Mouse (Mus musculus): ENCODE data around the gene Glcci1. TPM values are rescaled to one million over a fixed set of nuclear protein-coding genes. Genes with fewer than 3 reads are reported as not detected.

The Glcci1 gene
- polyA plus RNA-seq, 1 experiment from 2014 or later, result 16.3 TPM

GRCm38 (mm10) chr6:8628226-8628625, 118.8 kb downstream of the Glcci1 start:
- Histone ChIP-seq H3K9me3 (replicated peaks) (no peaks in the 10 kb centered on the region), H3K27me3 (ENCODE audit: low read depth, poor library complexity, severe bottlenecking) (no peaks in the 10 kb centered on the region), H3K27ac (no peak overlapping the region), H3K36me3 (no peaks in the 10 kb centered on the region), H3K4me1 (no peaks in the 10 kb centered on the region), H3K4me3 (no peak overlapping the region)
- no peak for DNase-seq (ENCODE audit: low spot score)
- WGBS, result 93% methylated on average over 8 of the region's 8 CpGs

GRCm38 (mm10) chr6:8628715-8629267, 119.4 kb downstream of the Glcci1 start:
- H3K4me3 ChIP-seq, result no peak overlapping the region
- H3K36me3 ChIP-seq, result no peaks in the 10 kb centered on the region
- H3K27ac ChIP-seq, result no peak overlapping the region
- no peaks in the 10 kb centered on the region for H3K9me3 ChIP-seq (replicated peaks)
- no peak for DNase-seq (ENCODE audit: low spot score)
- H3K4me1 ChIP-seq, result no peaks in the 10 kb centered on the region
- H3K27me3 ChIP-seq (ENCODE audit: low read depth, poor library complexity, severe bottlenecking), result no peaks in the 10 kb centered on the region
- WGBS, result 86% methylated on average over 7 of the region's 7 CpGs

GRCm38 (mm10) chr6:8630531-8630930, 121.1 kb downstream of the Glcci1 start:
- H3K27ac ChIP-seq, result no peak overlapping the region

GRCm38 (mm10) chr6:8631362-8631761, 122.0 kb downstream of the Glcci1 start:
- no peak overlapping the region for H3K27ac ChIP-seq
- H3K27me3 ChIP-seq (ENCODE audit: low read depth, poor library complexity, severe bottlenecking), result no peaks in the 10 kb centered on the region
- H3K9me3 ChIP-seq (replicated peaks), result no peaks in the 10 kb centered on the region
- no peak for DNase-seq (ENCODE audit: low spot score)
- H3K4me1 ChIP-seq, result no peaks in the 10 kb centered on the region; the same call in 1 of the 2 replicates
- no peak overlapping the region for H3K4me3 ChIP-seq
- WGBS, result 83% methylated on average over 8 of the region's 8 CpGs
- H3K36me3 ChIP-seq, result no peaks in the 10 kb centered on the region

More at GRCm38 (mm10) chr6:8630531-8630930, 121.1 kb downstream of the Glcci1 start:
- 89% methylated on average over 7 of the region's 7 CpGs for WGBS
- Histone ChIP-seq H3K27me3 (ENCODE audit: low read depth, poor library complexity, severe bottlenecking) (no peaks in the 10 kb centered on the region), H3K4me3 (no peak overlapping the region), H3K9me3 (replicated peaks) (no peaks in the 10 kb centered on the region), H3K4me1 (no peaks in the 10 kb centered on the region; the same call in 1 of the 2 replicates), H3K36me3 (no peaks in the 10 kb centered on the region)
- DNase-seq (ENCODE audit: low spot score), result no peak

GRCm38 (mm10) chr6:8631986-8632632, 122.7 kb downstream of the Glcci1 start:
- no peak for DNase-seq (ENCODE audit: low spot score)
- WGBS, result 60% methylated on average over 5 of the region's 5 CpGs
- no peaks in the 10 kb centered on the region for H3K9me3 ChIP-seq (replicated peaks)
- H3K4me1 ChIP-seq, result no peaks in the 10 kb centered on the region; the same call in 1 of the 2 replicates
- no peak overlapping the region for H3K27ac ChIP-seq
- no peaks in the 10 kb centered on the region for H3K36me3 ChIP-seq
- H3K27me3 ChIP-seq (ENCODE audit: low read depth, poor library complexity, severe bottlenecking), result no peaks in the 10 kb centered on the region
- H3K4me3 ChIP-seq, result no peak overlapping the region

GRCm38 (mm10) chr6:8632701-8633100, 123.3 kb downstream of the Glcci1 start:
- no peaks in the 10 kb centered on the region; the same call in 1 of the 2 replicates for H3K4me1 ChIP-seq
- no peaks in the 10 kb centered on the region for H3K9me3 ChIP-seq (replicated peaks)
- H3K36me3 ChIP-seq, result no peaks in the 10 kb centered on the region
- no peak overlapping the region for H3K27ac ChIP-seq
- no peak for DNase-seq (ENCODE audit: low spot score)
- H3K4me3 ChIP-seq, result no peak overlapping the region
- WGBS, result 91% methylated on average over 4 of the region's 4 CpGs
- H3K27me3 ChIP-seq (ENCODE audit: low read depth, poor library complexity, severe bottlenecking), result no peaks in the 10 kb centered on the region

GRCm38 (mm10) chr6:8638122-8638521, 128.7 kb downstream of the Glcci1 start:
- no peak overlapping the region for H3K4me3 ChIP-seq
- no peak for DNase-seq (ENCODE audit: low spot score)
- no peaks in the 10 kb centered on the region for H3K36me3 ChIP-seq
- no peaks in the 10 kb centered on the region for H3K9me3 ChIP-seq (replicated peaks)
- no peak overlapping the region for H3K27ac ChIP-seq
- peaks cover 5% of the 10 kb centered on the region; the same call in 1 of the 2 replicates for H3K4me1 ChIP-seq
- no peaks in the 10 kb centered on the region for H3K27me3 ChIP-seq (ENCODE audit: low read depth, poor library complexity, severe bottlenecking)
- 94% methylated on average over 4 of the region's 4 CpGs for WGBS

- Histone ChIP-seq H3K27me3 (ENCODE audit: low read depth, poor library complexity, severe bottlenecking) (no peaks in the 10 kb centered on the region), H3K4me1 (peaks cover 5% of the 10 kb centered on the region; the same call in 1 of the 2 replicates), H3K4me3 (no peak overlapping the region), H3K36me3 (no peaks in the 10 kb centered on the region), H3K9me3 (replicated peaks) (no peaks in the 10 kb centered on the region), H3K27ac (no peak overlapping the region)
- WGBS, result 89% methylated on average over 4 of the region's 4 CpGs
- DNase-seq (ENCODE audit: low spot score), result no peak
These were observed 129.5 kb downstream of the Glcci1 start for GRCm38 (mm10) chr6:8638899-8639298.

GRCm38 (mm10) chr6:8639526-8639925, 130.1 kb downstream of the Glcci1 start:
- 88% methylated on average over 2 of the region's 2 CpGs for whole genome bisulfite sequencing
- H3K36me3 ChIP-seq, result no peaks in the 10 kb centered on the region
- DNase-seq (ENCODE audit: low spot score), result no peak
- no peak overlapping the region for H3K4me3 ChIP-seq
- no peaks in the 10 kb centered on the region for H3K27me3 ChIP-seq (ENCODE audit: low read depth, poor library complexity, severe bottlenecking)
- no peak overlapping the region for H3K27ac ChIP-seq
- no peaks in the 10 kb centered on the region for H3K9me3 ChIP-seq (replicated peaks)
- peaks cover 5% of the 10 kb centered on the region; the same call in 1 of the 2 replicates for H3K4me1 ChIP-seq

- 97% methylated on average over 5 of the region's 5 CpGs for WGBS
- no peak for DNase-seq (ENCODE audit: low spot score)
- no peak overlapping the region for H3K4me3 ChIP-seq
- H3K36me3 ChIP-seq, result no peaks in the 10 kb centered on the region
- H3K27me3 ChIP-seq (ENCODE audit: low read depth, poor library complexity, severe bottlenecking), result no peaks in the 10 kb centered on the region
- peaks cover 15% of the 10 kb centered on the region; the same call in 1 of the 2 replicates for H3K4me1 ChIP-seq
- no peak overlapping the region for H3K27ac ChIP-seq
- no peaks in the 10 kb centered on the region for H3K9me3 ChIP-seq (replicated peaks)
These were observed 131.5 kb downstream of the Glcci1 start for GRCm38 (mm10) chr6:8640863-8641262.

GRCm38 (mm10) chr6:8644703-8645102, 135.3 kb downstream of the Glcci1 start:
- H3K9me3 ChIP-seq (replicated peaks), result no peaks in the 10 kb centered on the region
- no peaks in the 10 kb centered on the region for H3K36me3 ChIP-seq
- H3K4me1 ChIP-seq, result peaks cover 20% of the 10 kb centered on the region; the same call in 1 of the 2 replicates
- peak overlapping the region; percentile 59; the same call in 1 of the 2 replicates for H3K27ac ChIP-seq
- H3K27me3 ChIP-seq (ENCODE audit: low read depth, poor library complexity, severe bottlenecking), result no peaks in the 10 kb centered on the region
- 79% methylated on average over 10 of the region's 10 CpGs for WGBS
- no peak overlapping the region for H3K4me3 ChIP-seq
- DNase-seq (ENCODE audit: low spot score), result no peak

- Histone ChIP-seq H3K4me3 (no peak overlapping the region), H3K9me3 (replicated peaks) (no peaks in the 10 kb centered on the region), H3K27ac (no peak overlapping the region), H3K36me3 (no peaks in the 10 kb centered on the region), H3K4me1 (peaks cover 20% of the 10 kb centered on the region; the same call in 1 of the 2 replicates), H3K27me3 (ENCODE audit: low read depth, poor library complexity, severe bottlenecking) (no peaks in the 10 kb centered on the region)
- 60% methylated on average over 2 of the region's 2 CpGs for WGBS
- no peak for DNase-seq (ENCODE audit: low spot score)
These were observed 136.3 kb downstream of the Glcci1 start for GRCm38 (mm10) chr6:8645708-8646107.
